Mouse (Mus musculus): Measurements from ENCODE around the gene 4930548H24Rik. TPM values are rescaled to one million over a fixed set of nuclear protein-coding genes. Genes with fewer than 3 reads are reported as not detected.

The 4930548H24Rik gene
- polyA plus RNA-seq, 1 experiment from 2014 or later: not detected

DNA sequence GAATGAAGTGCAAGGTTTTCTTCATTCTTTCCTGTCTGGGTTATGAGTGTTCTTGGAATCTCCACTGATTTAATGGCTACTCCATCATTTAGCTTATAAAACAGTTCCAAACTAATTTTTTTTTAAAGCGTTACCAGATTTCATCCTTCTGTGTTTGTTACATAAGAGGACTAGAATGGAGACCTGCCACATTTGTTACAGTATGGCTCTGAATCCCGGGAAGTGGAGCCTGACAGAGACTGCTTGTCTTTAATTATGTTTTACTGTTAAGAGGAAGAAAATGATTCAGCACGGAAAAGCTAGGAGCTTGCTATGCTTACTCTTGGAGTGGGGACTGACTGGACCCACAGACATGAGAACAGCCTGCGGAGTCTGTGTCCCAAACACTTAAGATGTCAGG, 5.0 kb upstream of the 4930548H24Rik start:
- ATAC-seq (ENCODE audit: low read depth): no peak
- WGBS: 91% methylated on average over 4 of the region's 4 CpGs
- no peak overlapping the region for H3K9ac ChIP-seq (ENCODE audit: low read depth, low read length)

DNA sequence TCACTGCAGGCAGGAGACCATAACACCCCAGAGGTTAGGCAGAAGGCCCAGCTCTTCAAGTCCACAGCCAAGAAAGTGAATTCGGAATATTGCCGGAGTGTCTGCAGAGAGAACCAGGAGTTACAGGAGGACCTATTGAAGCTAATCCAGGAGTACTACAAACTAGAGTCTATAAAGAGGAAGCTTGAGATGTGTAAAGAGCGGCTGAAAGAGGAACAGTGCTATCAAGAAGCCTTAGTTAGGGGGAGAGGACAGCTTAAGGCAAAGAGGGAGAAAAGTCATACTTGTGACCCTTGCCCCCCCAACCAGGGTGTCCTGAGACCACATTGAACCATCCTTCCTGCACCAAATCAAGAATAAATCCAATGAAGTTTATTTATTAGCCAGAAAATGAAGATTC, 2.3 kb downstream of the 4930548H24Rik start:
- H3K4me2 ChIP-seq (ENCODE audit: low read depth, low read length): no peak overlapping the region
- H3K9ac ChIP-seq (ENCODE audit: low read depth, low read length): no peak overlapping the region
- H3K27ac ChIP-seq (replicated peaks; ENCODE audit: low read depth, low read length): no peak overlapping the region
- WGBS: 91% methylated on average over 3 of the region's 3 CpGs
- DNase-seq (ENCODE audit: low spot score) (no peak), ATAC-seq (ENCODE audit: low read depth) (no peak)
- H3K36me3 ChIP-seq (ENCODE audit: control insufficient read depth, insufficient read depth, low read length): peaks cover 5% of the 10 kb centered on the region; the same call in 1 of the 2 replicates
- no peak overlapping the region for H3K4me3 ChIP-seq (ENCODE audit: low read depth, low read length)
- no peaks in the 10 kb centered on the region for H3K9me3 ChIP-seq (ENCODE audit: control insufficient read depth, low read length)
- no peaks in the 10 kb centered on the region for H3K27me3 ChIP-seq (replicated peaks; ENCODE audit: control insufficient read depth, insufficient read depth, low read length)
- no peaks in the 10 kb centered on the region for H3K4me1 ChIP-seq (ENCODE audit: control insufficient read depth, insufficient read depth, low read length)

More for the DNA sequence above, 5.0 kb upstream of the 4930548H24Rik start:
- no peaks in the 10 kb centered on the region for H3K9me3 ChIP-seq (ENCODE audit: control insufficient read depth, low read length)
- no peak overlapping the region for H3K27ac ChIP-seq (replicated peaks; ENCODE audit: low read depth, low read length)
- no peak overlapping the region for H3K4me3 ChIP-seq (ENCODE audit: low read depth, low read length)
- H3K27me3 ChIP-seq (replicated peaks; ENCODE audit: control insufficient read depth, insufficient read depth, low read length): no peaks in the 10 kb centered on the region
- H3K36me3 ChIP-seq (ENCODE audit: control insufficient read depth, insufficient read depth, low read length): peaks cover 73% of the 10 kb centered on the region
- no peak overlapping the region for H3K4me2 ChIP-seq (ENCODE audit: low read depth, low read length)
- H3K4me1 ChIP-seq (ENCODE audit: control insufficient read depth, insufficient read depth, low read length): no peaks in the 10 kb centered on the region
- DNase-seq (ENCODE audit: low spot score): no peak

DNA sequence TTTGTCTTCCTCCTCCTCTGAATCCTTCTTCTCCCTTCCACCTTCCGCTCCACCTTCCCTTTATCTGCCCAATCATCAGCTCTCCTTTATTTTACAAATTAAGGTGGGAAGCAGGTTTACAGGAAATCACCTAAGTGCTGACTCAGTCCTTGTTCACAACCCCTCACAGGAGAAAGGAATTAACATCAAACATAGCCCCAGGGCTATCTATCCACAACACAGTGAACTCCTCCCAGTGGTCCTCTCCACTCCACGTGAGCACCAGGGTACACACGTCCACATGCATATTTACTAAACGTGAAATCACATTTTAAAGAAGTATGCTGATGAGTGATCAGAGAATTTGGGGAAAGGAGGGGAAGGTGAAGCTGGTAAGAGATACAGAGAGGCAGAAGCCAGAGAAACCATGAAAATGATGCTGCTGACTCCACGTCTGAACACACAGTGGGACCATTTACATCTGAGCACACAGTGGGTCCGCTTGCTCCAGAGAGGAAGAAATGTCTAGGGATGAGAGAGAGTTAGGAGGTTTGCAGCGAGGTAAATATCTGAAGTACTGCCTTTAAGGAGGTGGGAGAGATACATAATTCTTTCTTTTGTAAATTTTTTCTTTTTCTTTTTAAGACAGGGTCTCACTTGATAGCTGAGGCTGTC, 3.7 kb downstream of the 4930548H24Rik start:
- H3K4me2 ChIP-seq (ENCODE audit: low read depth, low read length): no peak overlapping the region
- 0 out of 2 replicates have a peak, but pooled peaks cover 3% of the 10 kb centered on the region for H3K36me3 ChIP-seq (ENCODE audit: control insufficient read depth, insufficient read depth, low read length)
- no peak overlapping the region for H3K27ac ChIP-seq (replicated peaks; ENCODE audit: low read depth, low read length)
- no peak overlapping the region for H3K9ac ChIP-seq (ENCODE audit: low read depth, low read length)
- no peak for ATAC-seq (ENCODE audit: low read depth)
- DNase-seq (ENCODE audit: low spot score): no peak
- H3K9me3 ChIP-seq (ENCODE audit: control insufficient read depth, low read length): no peaks in the 10 kb centered on the region
- H3K27me3 ChIP-seq (replicated peaks; ENCODE audit: control insufficient read depth, insufficient read depth, low read length): no peaks in the 10 kb centered on the region
- H3K4me3 ChIP-seq (ENCODE audit: low read depth, low read length): no peak overlapping the region
- peaks cover 4% of the 10 kb centered on the region; the same call in 1 of the 2 replicates for H3K4me1 ChIP-seq (ENCODE audit: control insufficient read depth, insufficient read depth, low read length)
- 67% methylated on average over 7 of the region's 7 CpGs for whole genome bisulfite sequencing

DNA sequence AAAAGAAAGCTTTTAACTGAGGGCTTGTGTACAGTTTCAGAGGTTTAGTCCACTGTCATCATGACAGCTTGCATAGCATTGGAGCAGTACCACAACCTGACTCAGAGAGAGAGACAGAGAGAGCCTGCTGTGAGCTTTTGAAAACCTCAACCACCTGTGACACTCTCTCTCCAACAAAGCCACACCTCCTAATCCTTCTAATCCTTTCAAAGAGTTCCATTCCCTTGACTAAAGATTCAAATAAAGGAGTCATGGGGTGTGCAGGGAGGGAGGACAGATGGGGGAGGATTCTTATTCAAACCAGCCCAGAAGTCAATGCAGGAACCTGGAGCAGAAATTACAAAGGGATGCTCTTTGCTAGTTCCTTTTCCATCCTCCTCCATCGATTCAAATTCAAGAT, 6.5 kb downstream of the 4930548H24Rik start:
- no peak overlapping the region for H3K9ac ChIP-seq (ENCODE audit: low read depth, low read length)
- H3K27ac ChIP-seq (replicated peaks; ENCODE audit: low read depth, low read length): no peak overlapping the region
- peaks cover 13% of the 10 kb centered on the region for H3K4me1 ChIP-seq (ENCODE audit: control insufficient read depth, insufficient read depth, low read length)
- H3K9me3 ChIP-seq (ENCODE audit: control insufficient read depth, low read length): no peaks in the 10 kb centered on the region
- ATAC-seq (ENCODE audit: low read depth) (no peak), DNase-seq (ENCODE audit: low spot score) (no peak)
- WGBS: 56% methylated on average over 1 of the region's 1 CpGs
- H3K4me3 ChIP-seq (ENCODE audit: low read depth, low read length): no peak overlapping the region
- no peak overlapping the region for H3K4me2 ChIP-seq (ENCODE audit: low read depth, low read length)
- peaks cover 8% of the 10 kb centered on the region for H3K36me3 ChIP-seq (ENCODE audit: control insufficient read depth, insufficient read depth, low read length)
- no peaks in the 10 kb centered on the region for H3K27me3 ChIP-seq (replicated peaks; ENCODE audit: control insufficient read depth, insufficient read depth, low read length)

DNA sequence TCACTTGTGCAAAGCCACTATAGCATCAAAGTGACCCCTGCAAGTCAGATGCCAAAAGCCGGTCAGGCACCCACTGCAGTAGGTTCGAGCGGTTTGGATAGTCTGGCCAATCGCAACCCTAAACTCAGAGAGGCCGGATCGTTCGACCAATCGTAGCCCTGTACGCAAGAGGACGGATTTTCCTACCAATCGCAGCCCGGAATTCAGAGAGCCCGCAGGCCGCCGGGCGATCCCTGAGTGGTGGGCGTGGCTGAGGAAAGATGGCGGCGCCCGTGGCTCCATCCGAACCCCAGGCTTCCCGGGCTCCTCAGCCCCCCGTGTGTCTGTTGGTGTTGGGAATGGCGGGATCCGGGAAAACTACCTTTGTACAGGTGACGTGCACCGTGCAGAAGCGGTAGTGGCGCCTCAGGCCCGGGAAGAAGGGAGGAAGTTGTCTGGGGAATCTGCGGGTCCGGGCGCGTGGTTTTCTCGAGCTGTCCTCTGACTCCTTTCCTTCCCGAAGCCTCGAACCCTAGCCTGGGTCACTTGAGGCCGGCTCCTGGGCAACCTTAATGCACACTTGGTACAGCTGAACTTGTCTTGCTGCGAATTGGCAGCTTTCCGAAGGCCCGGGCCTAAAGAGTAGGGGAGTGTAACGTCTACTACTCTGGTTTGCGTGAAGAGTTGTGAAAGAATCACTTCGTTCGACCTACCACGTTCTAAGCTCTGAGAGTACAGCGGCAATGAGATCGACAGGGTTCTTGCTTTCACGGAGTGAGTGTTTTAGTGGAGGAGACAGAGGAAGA, 9.2 kb downstream of the 4930548H24Rik start, which contains the start of gene Gpn1:
Gene Gpn1, plus strand, starts transcription at position 229 of the 785 bp plus-strand sequence.
- Histone ChIP-seq H3K27ac (replicated peaks; ENCODE audit: low read depth, low read length) (no peak within 1 kb of the TSS), H3K9ac (ENCODE audit: low read depth, low read length) (peak within 1 kb of the TSS; percentile 75), H3K27me3 (replicated peaks; ENCODE audit: control insufficient read depth, insufficient read depth, low read length) (no peaks in the 10 kb centered on the region), H3K4me3 (ENCODE audit: low read depth, low read length) (peak within 1 kb of the TSS; percentile 68), H3K4me2 (ENCODE audit: low read depth, low read length) (peak within 1 kb of the TSS; percentile 65), H3K9me3 (ENCODE audit: control insufficient read depth, low read length) (no peaks in the 10 kb centered on the region), H3K36me3 (ENCODE audit: control insufficient read depth, insufficient read depth, low read length) (peaks cover 30% of the 10 kb centered on the region), H3K4me1 (ENCODE audit: control insufficient read depth, insufficient read depth, low read length) (peaks cover 13% of the 10 kb centered on the region)
- DNase-seq (ENCODE audit: low spot score) (peak; percentile 97), ATAC-seq (ENCODE audit: low read depth) (peak; percentile 100)
- WGBS: under 1% methylated on average over 39 of the region's 49 CpGs

DNA sequence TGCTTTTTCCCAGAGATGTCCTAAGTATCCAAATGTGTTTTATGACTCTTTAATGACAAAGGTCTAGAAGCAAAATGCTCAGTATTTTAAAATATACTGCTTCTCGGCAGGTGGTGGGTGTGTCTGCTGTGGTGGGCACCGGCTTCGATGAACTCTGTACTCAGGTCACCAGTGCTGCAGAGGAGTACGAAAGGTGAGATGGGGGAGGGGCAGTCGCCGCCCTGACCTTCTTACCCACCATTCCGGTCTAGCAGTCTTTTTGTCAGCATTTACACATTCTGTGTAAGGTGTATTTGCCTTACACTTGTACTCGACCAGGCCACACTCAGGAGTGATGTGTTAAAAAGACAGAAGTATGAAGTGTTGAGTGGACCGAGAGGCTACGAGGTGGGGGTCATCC, 19.3 kb downstream of the 4930548H24Rik start:
- DNase-seq (ENCODE audit: low spot score) (no peak), ATAC-seq (ENCODE audit: low read depth) (no peak)
- Histone ChIP-seq H3K9ac (ENCODE audit: low read depth, low read length) (no peak overlapping the region), H3K4me2 (ENCODE audit: low read depth, low read length) (no peak overlapping the region), H3K9me3 (ENCODE audit: control insufficient read depth, low read length) (no peaks in the 10 kb centered on the region), H3K27me3 (replicated peaks; ENCODE audit: control insufficient read depth, insufficient read depth, low read length) (no peaks in the 10 kb centered on the region), H3K27ac (replicated peaks; ENCODE audit: low read depth, low read length) (no peak overlapping the region), H3K4me1 (ENCODE audit: control insufficient read depth, insufficient read depth, low read length) (no peaks in the 10 kb centered on the region), H3K4me3 (ENCODE audit: low read depth, low read length) (no peak overlapping the region), H3K36me3 (ENCODE audit: control insufficient read depth, insufficient read depth, low read length) (peaks cover 94% of the 10 kb centered on the region)
- WGBS: 92% methylated on average over 10 of the region's 10 CpGs

DNA sequence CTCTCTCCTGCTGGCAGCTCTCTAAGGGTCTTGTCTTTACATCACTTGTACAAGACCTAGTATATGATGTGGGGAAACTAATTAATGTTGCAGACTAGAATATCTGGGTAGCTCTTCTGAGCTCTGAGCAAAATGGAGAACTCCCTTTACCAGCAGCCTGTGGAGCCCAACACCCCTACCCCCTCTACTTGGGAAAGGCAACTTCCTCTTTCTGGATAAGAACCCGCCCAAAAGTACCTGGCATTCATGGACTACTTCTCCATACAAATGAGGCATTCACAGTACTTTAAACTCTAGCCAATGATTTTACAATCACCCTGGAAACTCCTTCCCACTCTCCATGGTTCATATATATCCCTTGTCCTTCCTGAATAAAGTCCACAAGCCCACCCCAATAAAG, 26.9 kb downstream of the 4930548H24Rik start:
- WGBS: 82% methylated on average over 1 of the region's 1 CpGs
- H3K27me3 ChIP-seq (replicated peaks; ENCODE audit: control insufficient read depth, insufficient read depth, low read length): no peaks in the 10 kb centered on the region
- DNase-seq (ENCODE audit: low spot score): no peak
- no peak overlapping the region for H3K4me3 ChIP-seq (ENCODE audit: low read depth, low read length)
- no peak overlapping the region for H3K27ac ChIP-seq (replicated peaks; ENCODE audit: low read depth, low read length)
- no peak overlapping the region for H3K9ac ChIP-seq (ENCODE audit: low read depth, low read length)
- H3K4me2 ChIP-seq (ENCODE audit: low read depth, low read length): no peak overlapping the region
- no peaks in the 10 kb centered on the region for H3K9me3 ChIP-seq (ENCODE audit: control insufficient read depth, low read length)
- no peaks in the 10 kb centered on the region for H3K4me1 ChIP-seq (ENCODE audit: control insufficient read depth, insufficient read depth, low read length)
- H3K36me3 ChIP-seq (ENCODE audit: control insufficient read depth, insufficient read depth, low read length): peaks cover 92% of the 10 kb centered on the region
- ATAC-seq (ENCODE audit: low read depth): no peak

DNA sequence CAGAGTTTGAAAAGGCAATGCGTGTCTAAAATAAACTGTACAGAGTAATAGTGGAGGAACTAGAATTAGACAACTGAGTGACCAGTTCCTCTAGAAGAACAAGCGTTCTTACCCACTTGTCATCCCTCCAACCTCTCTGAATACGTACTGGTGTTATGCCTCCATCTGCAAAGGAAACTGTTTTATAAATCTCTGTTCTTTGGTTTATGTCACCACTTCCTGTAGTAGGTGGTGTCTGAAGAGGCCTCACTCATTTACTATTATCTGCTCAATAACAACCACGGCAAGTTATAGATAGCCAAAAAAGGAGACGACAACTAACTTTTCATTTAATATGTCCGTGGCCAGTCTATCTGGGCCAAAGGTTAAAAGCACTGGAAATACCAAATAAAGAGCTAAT, 35.0 kb downstream of the 4930548H24Rik start:
- no peaks in the 10 kb centered on the region for H3K9me3 ChIP-seq (ENCODE audit: control insufficient read depth, low read length)
- H3K27ac ChIP-seq (replicated peaks; ENCODE audit: low read depth, low read length): no peak overlapping the region
- ATAC-seq (ENCODE audit: low read depth) (no peak), DNase-seq (ENCODE audit: low spot score) (no peak)
- 91% methylated on average over 6 of the region's 6 CpGs for WGBS
- H3K36me3 ChIP-seq (ENCODE audit: control insufficient read depth, insufficient read depth, low read length): peaks cover 73% of the 10 kb centered on the region
- no peak overlapping the region for H3K4me3 ChIP-seq (ENCODE audit: low read depth, low read length)
- no peak overlapping the region for H3K4me2 ChIP-seq (ENCODE audit: low read depth, low read length)
- H3K9ac ChIP-seq (ENCODE audit: low read depth, low read length): no peak overlapping the region
- no peaks in the 10 kb centered on the region for H3K27me3 ChIP-seq (replicated peaks; ENCODE audit: control insufficient read depth, insufficient read depth, low read length)
- H3K4me1 ChIP-seq (ENCODE audit: control insufficient read depth, insufficient read depth, low read length): peaks cover 2% of the 10 kb centered on the region; the same call in 1 of the 2 replicates

Measured in embryonic facial prominence, embryonic 14.5 days (tissue).